Mouse (Mus musculus): ENCODE measurements around the gene Hspb2.

The Hspb2 gene

DNA sequence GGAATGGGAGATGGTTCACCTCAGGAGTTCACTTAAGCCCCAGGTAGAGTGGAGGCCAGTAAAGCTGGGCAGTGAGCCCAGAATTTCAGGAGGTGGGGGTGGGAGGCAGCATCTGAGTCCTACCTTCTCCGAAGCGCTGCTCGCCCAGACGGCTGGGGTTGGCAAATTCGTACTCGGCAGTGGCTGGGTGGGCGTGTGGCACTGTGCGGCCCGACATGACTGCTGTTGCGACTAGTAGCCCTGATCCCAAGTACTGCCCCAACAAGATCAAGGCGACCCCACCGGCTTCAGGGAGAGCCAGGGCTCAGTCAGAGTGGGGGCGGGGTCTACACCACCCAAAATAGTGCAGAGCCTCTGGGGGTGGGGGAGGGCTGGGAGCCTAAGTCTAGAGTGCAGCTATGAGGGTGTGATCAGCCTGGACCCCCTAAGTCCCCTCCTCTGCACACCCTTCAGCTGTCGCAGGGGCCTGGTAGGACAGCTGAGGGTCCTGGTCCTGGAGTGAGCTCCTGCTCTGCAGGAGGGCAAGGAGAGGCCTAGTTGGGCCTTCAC is at the start of gene Hspb2:
Gene Hspb2 (minus strand): TSS at position 301 of the 549 bp plus-strand sequence.
- no peak for DNase-seq (ENCODE audit: low read depth, low spot score)

DNA sequence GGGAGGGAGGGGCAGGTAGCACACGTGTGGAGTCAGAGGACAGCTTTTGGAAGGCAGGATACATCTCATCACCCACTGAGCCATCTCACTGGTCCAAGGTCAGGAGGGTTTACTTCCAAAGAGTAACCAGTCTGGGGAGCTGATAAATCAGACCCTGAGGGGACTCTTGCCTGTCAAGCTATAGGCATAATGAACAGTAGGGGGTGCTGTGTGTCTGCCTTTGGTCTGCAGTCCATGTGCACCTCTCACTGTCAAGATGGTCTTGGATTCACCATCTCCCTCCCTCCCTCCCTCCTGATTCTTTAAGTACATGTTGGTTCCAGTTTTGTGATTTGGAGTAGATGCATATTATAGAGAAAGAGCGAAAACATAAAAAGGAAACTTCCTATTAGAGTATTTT is 48.8 kb upstream of the Hspb2 start:
- peak; percentile 60 for DNase-seq (ENCODE audit: low read depth, low spot score)

DNA sequence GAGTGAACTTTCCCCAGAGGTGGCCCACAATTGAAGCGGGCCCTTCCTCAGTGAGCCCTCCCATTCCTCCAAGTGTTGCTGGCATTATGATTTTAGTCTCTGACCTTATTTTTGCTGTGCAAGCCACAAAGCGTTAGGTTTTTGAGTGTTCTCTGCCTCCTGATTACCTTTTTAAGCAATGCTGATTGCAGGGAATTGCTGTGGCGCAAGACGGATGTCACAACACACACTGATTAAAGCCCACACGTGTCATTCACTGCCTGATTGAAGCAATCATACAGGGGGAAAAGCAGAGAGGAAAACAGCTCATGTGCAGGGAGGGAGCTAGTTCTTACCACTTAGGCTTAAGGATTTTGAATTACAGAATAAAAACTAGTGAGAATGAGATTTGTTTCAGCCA is 46.2 kb upstream of the Hspb2 start:
- DNase-seq (ENCODE audit: low read depth, low spot score) = no peak

DNA sequence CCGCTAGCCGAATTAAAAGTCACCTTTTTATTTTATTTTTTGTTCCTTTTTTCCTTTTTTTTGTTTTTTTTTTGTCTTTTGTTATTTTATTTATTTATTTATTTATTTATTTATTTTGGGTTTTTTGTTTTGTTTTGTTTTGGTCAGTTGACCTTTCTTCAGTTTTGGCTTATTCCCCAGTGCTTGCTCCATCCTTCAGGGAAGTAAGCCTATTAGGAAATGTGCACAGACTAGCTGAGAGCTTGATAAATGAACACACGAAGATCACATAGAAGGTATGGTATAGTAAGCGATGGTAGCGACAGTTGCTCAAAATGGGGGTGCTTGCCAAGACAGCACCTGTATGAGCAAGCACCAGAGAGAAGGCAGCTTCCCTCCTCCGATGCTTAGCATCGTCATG is 45.5 kb upstream of the Hspb2 start:
- no peak for DNase-seq (ENCODE audit: low read depth, low spot score)

DNA sequence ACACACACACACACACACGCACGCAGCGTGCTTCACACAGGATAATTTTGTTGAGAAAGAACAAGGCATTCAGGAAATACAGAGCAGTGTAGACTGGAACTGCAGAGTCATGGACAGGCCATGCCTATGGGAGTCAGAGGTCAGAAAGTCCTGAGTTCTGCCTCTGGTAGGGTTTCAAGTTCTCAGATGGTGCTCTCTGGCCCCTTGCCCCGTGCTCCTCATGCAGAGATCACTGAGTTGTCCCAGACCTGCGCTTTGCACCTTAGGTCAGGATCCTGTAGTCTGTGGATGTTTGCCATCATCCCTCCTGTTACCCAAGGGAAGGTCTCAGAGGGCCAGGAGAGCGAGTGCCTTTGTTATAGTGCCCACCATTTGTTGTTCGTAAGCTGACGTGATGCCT is 44.6 kb upstream of the Hspb2 start:
- DNase-seq (ENCODE audit: low read depth, low spot score) = no peak

DNA sequence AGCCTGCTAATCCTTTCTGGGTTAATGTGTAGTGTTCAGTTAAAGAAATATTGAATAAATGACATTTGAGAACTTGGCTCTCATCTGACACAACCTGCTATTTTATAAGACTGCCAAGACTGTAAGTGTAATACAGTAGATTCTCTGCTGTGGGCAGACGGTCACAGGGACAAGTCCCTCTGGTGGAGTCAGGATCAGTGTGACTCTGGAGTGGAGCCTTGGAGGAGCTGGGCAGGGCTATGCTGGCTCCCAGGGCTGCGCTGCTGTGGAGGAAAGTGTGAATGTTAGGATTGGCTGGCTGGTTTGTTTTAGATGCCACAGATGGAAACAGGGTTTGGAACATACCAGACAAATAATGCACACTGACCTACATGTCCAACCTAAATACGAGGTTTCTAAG is 43.1 kb upstream of the Hspb2 start:
- no peak for DNase-seq (ENCODE audit: low read depth, low spot score)

DNA sequence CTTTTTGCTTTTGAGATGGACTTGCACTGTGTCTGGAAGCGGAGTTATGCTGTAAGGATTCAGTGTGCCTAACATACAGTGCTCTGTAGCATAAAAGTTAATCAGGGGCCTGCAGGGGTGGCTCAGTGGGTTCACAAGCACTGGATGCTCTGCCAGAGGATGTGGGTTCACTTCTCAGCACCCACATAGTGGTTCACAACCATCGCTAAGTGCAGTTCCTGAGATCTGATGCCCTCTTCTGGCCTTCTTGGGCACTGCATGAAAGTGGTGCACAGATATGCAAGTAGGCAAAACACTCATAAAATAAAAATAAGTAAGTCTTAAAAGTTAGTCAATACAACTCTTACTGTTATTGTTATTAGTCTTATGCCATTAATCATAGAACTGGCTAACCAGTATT is 30.0 kb upstream of the Hspb2 start:
- no peak for DNase-seq (ENCODE audit: low read depth, low spot score)

DNA sequence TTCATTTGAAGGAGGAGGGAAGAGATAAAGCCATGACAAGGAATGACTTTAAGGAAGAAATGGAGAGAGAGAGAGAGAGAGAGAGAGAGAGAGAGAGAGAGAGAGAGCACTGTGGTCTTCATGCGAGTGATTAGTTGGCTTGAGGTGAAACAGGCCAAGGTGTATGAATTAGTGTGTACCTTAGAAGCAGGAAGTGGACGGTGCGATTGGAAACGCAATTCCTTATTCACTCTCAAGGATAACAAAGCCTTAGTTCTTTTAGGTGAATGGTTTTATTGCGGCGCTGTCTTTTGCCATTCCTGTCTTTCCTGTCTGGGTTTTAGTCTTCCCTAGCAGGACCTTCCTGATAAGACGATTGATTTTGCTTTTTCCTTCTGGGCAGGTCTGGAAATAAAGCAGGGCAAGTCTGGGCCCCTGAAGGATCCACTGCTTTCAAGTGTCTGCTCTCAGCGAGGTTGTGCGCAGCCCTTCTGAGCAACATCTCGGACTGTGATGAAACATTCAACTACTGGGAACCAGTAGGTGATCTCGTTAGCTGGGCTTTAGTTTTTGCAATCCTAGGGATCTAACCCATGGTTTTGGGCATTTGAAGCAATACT is 24.1 kb upstream of the Hspb2 start:
- no peak for DNase-seq (ENCODE audit: low read depth, low spot score)

DNA sequence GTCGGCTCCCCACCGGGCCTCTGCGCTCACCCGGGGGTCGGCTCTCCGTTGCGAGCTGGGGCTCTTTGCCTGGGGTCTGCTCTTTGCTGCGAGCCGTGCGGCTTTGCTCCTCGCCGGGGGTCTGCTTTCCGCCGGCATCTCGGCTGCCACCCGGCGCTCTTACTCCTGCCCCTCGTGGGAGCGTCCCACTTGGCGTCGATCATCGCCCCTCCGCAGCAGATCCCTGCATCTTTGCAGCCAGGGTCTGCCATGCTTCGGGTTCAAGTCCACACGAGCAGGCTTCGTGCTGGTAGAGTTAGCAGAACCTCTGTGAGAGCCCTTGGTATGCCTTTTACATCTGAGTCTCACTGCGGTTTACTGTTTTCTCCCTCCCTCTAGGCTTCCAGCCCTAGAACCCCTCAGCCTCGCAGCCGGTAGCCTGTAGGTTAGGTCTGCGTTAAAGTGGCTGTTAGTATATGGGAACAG is 23.5 kb upstream of the Hspb2 start:
- no peak for DNase-seq (ENCODE audit: low read depth, low spot score)

DNA sequence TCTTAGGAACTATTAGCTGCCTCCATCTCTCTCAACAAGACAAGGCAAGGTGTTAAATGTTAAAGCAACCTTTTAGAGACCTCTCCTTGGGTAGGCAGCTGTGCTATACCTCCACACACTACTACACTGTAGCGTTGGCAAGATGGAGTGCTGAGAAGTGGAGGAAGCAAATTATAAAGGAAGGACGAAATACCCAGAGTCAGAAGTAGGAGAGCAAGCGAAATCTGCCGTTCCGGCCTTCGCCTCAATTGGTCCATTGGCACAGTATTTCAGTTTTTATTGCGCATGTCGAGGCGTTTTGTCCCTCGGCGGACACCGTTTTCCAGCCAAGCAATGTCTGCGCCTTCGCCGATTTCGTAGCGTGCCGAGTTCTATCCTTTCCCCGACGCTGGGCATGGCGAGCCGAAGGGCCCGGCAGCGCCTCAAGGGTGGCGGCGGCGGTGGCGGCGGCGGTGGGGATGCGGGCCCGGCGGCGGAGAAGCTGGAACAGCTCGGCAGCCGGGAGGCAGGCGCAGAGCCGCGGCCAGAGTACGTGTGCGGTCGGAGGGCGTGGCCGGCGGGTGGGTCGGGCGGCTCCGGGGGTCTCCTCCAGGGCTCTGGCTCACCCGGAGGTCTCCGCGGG is 22.9 kb upstream of the Hspb2 start, which contains the start of the genes Alg9 and 1110032A03Rik:
Gene Alg9 (plus strand): TSS at position 29 of the 622 bp plus-strand sequence.
Gene 1110032A03Rik (minus strand): TSS at position 530 of the 622 bp plus-strand sequence.
- peak; percentile 77 for DNase-seq (ENCODE audit: low read depth, low spot score)

DNA sequence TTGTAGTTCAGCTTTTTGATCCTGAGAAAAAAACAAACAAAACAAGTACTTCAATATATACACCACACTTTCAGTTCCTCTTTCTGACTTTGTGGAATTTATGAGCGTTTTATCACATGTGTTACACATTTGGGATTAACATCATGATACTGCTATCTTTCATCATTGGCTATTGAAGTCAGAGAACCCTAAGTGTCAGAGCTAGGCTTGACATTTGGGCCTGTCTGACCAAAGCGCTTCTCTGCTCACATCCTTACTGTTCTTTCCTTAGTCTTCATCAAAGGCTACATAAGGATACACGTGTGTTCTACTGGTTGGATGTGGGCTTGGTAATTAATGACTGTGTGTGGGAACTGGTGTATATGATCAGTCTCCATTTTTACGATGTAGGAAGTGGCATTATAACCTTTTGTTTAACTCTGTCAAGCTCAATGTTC is 21.9 kb upstream of the Hspb2 start:
- DNase-seq (ENCODE audit: low read depth, low spot score) = no peak

DNA sequence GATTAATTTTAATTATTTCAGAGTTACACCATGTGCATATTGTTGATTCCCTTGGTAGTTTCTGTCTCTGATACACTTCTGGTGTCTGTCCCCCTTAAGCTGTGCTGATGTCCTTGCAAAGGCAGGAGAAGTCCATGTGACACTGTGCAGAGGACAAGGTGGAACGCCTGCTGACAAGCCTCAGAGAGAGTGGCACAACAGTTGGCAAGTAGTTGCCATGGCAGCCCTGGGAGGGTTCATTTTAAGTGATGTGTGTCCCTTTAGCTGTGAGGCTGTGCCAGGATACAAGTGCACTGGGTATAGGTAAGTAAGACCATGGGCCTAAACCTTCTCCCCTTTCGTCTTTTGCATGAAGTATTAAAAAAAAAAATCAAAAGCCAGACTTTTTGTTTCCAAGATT is 17.9 kb upstream of the Hspb2 start:
- DNase-seq (ENCODE audit: low read depth, low spot score) = no peak

DNA sequence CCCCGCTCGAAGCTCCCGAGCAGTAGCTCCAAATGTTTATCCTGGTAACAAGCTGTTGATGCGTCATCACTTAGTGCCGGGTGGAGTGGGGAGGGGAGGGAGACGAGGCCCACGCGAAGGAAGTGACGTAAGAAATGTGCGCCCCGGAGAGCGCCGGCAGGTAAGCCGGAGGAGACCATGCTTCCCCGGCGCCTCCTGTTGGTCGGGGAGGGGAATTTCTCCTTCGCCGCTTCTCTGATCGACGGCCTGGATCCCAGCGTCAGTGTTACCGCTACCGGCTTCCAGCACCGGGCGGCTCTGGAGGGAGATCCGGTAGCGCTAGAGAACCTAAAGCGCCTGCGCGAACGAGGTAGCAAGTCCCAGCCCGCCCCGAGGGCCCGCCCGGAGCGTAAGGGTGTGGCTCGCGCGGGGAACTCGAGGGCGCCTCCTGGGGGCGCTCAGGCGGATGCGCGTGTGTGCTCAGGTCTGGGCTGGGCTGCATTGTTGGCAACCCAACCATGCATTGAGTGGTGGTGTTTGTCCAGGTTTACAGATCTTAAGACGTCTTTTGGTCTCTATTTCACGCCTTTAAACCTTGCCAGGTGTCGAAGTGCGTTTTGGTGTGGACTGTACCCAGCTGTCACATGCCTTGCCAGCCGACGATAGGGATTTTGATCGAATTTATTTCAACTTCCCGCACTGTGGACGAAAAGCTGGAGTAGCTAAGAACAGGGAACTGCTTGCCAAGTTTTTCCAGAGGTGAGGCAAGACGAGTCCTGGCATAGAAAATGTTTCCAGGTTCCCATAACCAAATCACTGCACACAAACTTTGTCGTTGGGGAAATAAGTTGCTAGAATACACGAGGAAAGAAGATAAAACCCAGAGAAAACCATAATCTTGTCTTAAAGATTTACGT is 16.2 kb upstream of the Hspb2 start, which contains the start of gene Fdxacb1:
Gene Fdxacb1 (plus strand): TSS at position 130 of the 896 bp plus-strand sequence.
- DNase-seq (ENCODE audit: low read depth, low spot score) = peak; percentile 97

DNA sequence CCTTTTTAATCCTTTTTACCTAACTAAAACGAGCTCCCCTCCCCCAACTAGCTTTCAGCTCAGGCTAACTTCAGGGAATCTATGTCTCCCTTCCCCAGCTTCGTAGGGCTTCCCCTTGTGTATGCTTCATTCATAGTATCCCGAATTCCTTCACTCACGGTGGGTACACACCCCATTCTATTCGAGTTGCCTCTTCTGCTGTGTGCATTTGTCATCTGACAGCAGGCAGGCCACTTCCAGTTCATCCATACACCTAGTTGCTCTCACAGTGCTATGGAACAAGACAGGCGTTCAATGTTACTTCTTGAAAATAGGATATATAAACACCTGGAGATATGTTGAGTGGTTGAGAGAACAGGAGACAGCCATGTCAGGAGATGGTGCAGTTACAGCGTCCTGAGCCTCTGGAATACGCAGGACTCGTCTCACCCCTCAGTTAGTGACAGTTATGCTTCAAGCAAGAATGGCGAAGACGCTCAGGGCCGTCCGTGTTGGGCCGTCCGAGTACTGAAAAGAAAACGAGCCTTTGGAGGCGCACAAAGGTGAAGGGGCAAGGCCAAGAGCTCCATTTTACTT is 15.5 kb upstream of the Hspb2 start:
- DNase-seq (ENCODE audit: low read depth, low spot score) = no peak

DNA sequence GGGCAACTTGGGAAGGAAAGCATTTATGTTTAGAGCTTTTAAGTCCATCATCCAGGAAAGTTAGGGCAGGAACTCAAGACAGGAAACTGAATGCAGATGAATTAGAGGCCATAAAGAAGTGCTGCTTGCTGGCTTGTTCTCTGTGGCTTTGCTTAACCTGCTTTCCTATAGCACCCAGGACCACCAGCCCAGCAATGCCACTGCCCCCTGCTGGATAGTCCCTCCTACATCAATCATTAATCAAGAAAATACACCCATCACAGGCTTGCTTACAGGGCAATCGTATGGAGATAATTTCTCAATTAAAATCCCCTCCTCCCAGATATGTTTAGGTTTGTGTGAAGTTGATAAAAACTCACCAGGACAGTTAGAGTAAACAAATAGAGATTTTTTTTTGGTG is 11.2 kb upstream of the Hspb2 start:
- no peak for DNase-seq (ENCODE audit: low read depth, low spot score)

DNA sequence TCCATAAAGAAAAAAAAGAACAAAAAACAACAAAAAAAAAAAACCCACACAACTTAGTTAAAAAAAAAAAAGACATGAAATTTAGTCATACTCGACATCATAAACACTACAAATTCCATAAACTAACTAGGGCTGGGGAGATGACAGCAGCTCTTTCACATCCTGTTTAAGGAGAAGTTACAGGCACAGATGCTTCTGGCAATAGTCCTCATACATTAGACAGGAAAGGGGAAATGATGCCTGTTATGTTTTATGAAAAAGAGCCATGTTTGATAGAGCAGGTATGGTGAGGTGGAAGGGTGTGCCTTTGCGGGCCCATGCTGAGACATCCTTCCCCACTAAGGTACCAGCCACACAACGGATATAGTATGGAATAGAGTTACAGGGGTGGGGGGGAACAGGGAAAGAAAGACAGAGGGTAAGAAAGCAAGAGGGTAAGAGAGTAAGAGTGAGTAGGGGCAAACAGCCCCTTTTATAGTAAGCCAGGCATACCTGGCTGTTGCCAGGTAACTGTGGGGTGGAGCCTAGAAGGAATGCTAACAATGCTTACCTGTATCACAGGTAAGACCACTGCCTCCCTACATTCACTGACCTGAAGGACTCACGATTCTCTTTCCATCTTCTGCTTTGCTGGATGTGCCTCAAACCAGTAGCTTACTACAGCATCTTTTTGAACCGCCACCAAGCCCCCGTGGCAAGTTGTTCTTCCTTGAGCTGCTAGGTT is 9.5 kb upstream of the Hspb2 start:
- no peak for DNase-seq (ENCODE audit: low read depth, low spot score)

DNA sequence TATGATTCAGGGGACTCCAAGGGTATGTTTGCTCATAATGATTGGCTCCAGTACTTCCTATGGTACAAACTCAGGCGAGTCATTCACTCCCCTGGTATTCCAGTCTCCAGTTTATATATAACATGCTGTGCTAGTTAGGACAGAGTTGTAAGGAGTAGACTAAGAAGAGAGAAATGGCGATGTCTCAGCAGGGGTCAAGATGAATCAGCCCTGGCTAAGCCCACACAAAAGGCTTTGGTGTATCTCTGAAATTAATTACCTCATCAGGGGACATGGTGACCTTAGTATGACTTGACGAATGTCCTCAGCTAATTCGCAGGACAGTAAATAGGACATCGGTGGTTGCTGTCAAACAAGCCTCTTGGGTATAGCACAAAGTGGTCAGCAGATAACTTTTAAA is 4.6 kb upstream of the Hspb2 start:
- DNase-seq (ENCODE audit: low read depth, low spot score) = no peak

DNA sequence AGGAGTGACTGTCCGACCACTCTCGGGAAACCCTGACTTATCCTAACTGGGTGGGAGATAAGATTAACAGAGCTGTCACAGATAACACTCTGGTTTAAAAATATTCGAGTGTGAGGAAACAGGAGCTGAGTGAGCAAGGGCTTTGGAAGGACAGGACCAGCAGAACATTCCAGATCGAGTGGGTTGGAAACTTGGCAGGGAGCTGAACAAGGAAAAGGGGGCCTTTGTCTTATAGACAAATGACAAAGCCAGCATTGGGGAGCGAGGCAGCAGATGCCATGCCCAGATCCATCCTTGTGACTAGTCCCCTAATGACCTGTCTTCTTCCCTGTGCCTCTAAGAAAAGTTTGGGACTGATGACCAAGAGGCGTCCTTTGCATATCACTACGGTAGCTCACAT is 1.8 kb upstream of the Hspb2 start:
- no peak for DNase-seq (ENCODE audit: low read depth, low spot score)

DNA sequence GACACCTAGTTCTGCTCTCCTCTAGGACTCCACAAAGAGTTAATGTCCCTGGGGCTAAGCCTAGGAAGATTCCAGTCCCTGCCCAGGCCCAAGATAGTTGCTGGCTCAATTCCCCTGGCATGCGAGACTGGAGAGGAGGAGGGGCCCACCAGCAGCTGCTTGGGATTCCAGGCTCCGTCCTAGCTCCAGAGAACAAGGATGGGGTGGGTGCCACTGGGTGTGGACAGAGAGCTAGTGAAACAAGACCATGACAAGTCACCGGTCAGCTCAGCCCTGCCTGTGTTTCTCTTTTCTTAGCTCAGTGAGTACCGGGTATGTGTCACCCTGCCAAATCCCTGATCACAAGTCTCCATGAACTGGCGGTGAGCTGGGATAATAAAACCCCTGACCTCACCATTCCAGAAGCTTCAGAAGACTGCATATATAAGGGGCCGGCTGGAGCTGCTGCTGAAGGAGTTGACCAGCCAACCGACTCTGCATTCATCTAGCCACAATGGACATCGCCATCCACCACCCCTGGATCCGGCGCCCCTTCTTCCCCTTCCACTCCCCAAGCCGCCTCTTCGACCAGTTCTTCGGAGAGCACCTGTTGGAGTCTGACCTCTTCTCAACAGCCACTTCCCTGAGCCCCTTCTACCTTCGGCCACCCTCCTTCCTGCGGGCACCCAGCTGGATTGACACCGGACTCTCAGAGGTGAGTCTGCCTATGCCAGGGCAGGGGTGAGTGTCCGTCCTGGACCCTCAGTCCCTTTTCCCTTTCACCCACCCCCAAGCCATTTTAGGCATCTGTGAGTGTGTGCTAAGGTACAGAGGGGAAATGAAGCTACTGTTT is 846 bp upstream of the Hspb2 start:
- no peak for DNase-seq (ENCODE audit: low read depth, low spot score)

DNA sequence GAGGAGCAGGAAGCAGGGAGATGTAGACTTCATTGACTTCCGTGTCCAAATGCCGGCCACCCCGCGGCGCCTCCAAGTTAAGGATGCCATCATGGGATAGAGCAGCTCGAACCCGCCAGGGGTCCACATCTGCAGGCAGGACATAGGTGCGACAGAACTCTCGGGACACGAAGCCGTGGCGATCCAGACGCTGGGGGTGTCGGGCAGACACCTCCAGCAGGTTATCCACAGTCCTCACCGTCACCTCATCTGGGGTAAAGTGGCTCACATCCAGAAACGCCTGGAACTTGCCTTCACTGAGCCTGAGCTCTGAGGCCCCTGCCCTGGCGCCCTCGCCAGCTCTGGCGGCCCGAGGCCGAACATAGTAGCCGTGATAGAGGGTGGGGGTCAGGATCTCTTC is 831 bp downstream of the Hspb2 start, which contains the start of gene Cryab:
Gene Cryab (plus strand): TSS at position 3 of the 400 bp plus-strand sequence.
- no peak for DNase-seq (ENCODE audit: low read depth, low spot score)

Data from c-Kit-negative CD71-positive TER-119-positive erythroid progenitor cells, embryonic 14.5 days (primary cell).